Mouse (Mus musculus): ENCODE measurements around the gene Gm20388.

The Gm20388 gene

DNA sequence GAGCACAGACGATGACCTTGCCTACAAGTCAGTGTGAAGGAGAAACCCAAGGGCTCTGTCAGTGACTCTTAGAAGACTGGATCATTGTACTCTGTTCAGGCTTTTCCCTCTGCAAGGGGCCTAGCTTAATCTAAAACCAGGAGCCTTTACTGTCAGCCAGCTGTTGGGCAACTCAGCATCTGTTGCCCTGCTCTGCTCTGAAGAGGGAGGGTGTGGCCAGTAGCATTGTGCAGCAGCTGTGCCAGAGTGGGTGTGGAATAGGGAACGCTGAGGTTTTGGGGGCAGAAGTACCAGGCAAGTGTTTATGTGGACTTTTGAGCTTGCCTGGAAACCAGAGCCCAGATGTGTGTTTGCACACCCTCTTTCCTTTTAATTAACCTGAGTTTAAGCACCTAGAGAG is 2111.1 kb downstream of the Gm20388 start:
- DNase-seq (ENCODE audit: extremely low spot score, low spot score) = no peak

- no peak for DNase-seq (ENCODE audit: extremely low spot score, low spot score)
These were observed 2111.6 kb downstream of the Gm20388 start for GRCm38 (mm10) chr8:122022274-122022673.

- no peak for DNase-seq (ENCODE audit: extremely low spot score, low spot score)
These were observed 2112.1 kb downstream of the Gm20388 start for GRCm38 (mm10) chr8:122022705-122023104.

DNA sequence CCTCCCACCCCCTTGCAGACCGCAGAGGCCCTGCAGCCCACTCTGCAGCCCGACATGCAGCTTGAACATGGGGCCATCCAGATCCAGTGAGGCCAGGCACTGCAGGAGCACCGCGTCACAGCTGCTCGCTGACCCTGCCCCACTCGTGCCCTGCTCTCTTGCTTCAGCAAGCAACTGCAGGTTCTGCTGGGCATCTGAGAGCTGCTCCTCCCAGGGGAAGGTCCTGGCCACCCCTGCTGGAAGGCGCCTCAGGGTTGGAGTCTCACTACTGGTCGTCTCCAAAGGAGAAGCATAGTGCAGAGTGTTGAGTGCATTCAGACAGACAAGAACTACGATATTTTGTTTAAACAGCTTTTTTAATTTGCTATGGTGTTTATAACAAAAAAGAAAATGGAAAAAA is 2114.9 kb downstream of the Gm20388 start:
- DNase-seq (ENCODE audit: extremely low spot score, low spot score) = no peak

- DNase-seq (ENCODE audit: extremely low spot score, low spot score) = no peak
These were observed 2117.5 kb downstream of the Gm20388 start for GRCm38 (mm10) chr8:122028116-122028515.

GRCm38 (mm10) chr8:122030965-122031364 is 2120.3 kb downstream of the Gm20388 start:
- no peak for DNase-seq (ENCODE audit: extremely low spot score, low spot score)

DNA sequence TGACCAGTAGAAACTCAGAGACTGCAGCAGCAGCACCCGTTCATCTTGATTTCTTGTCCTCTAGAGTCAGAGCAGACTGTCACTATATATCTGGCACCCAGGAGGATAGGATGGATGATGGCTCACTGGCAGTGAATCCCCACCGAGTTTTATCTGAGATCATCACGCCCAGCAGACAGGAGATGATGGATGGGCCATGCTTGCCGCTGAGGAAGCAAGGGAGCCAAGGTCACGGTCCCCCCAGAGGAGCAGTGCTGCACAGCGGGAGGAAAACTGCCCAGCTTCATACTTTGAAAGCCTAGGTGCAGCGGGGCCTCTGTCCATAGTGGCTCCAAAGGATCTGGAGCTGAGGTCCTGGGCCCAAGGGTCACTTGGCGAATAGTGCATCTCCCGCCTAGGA is 2122.1 kb downstream of the Gm20388 start:
- DNase-seq (ENCODE audit: extremely low spot score, low spot score) = peak; percentile 41

DNA sequence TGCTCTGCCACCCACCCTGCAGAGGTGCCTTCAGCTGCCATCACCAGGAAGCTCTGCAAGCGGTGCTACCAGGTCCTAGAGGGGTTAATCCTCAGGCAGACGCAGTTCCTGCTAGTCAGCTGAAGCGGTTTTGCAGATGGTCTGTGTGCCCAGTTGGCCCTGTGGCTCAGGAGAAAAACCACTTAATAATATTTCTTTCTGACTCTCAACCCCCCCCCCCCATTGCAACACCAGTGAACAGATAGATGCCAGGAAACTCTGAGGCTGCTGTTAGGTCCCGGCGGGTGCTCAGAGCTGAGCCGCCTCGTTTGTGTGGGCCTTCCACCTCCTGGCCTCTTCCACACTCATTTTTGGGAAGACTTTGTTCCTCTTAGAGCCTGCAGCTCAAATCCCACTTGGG is 2124.9 kb downstream of the Gm20388 start:
- DNase-seq (ENCODE audit: extremely low spot score, low spot score) = no peak

DNA sequence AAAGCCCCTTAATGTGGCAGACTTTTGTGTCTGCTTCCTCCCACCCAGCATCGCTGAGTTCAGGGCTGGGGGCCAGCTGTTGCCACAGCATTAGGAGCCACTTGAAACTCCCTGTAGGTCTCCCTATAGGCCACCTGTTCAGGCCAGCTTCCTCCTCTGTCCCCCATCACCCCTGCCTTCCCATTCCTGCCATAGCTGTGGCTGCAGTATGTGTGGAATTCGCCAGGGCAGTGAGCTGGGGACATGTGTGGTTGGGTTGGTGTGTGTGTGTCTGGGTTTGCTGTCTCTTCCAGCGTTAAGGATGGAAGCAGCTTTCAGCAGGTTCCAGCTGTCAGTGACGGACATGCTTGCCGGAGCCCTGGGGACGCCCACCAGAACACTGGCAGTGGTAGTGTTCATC is 2125.7 kb downstream of the Gm20388 start:
- no peak for DNase-seq (ENCODE audit: extremely low spot score, low spot score)

GRCm38 (mm10) chr8:122037279-122037678 is 2126.6 kb downstream of the Gm20388 start:
- no peak for DNase-seq (ENCODE audit: extremely low spot score, low spot score)

- DNase-seq (ENCODE audit: extremely low spot score, low spot score) = no peak
These were observed 2127.4 kb downstream of the Gm20388 start for GRCm38 (mm10) chr8:122038076-122038475.

DNA sequence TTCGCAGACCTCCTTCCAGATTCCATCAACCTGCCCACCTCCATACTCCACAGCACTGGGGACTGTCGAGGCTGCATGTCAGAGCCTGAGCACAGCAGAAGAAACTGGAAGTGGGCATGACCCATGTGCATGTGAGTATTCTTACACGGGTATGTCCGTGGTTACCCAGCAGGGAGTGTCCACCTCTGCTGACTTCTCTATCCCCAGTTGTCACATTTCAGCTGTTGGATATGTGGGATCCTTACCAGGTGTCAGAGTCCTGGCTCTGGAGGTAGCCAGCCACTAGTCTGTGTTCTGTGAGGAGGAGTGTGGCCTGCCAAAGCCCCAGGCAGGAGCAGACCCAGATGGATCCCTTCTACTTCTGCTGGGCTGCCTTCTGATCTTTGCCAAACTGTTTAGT is 2128.8 kb downstream of the Gm20388 start:
- no peak for DNase-seq (ENCODE audit: extremely low spot score, low spot score)

DNA sequence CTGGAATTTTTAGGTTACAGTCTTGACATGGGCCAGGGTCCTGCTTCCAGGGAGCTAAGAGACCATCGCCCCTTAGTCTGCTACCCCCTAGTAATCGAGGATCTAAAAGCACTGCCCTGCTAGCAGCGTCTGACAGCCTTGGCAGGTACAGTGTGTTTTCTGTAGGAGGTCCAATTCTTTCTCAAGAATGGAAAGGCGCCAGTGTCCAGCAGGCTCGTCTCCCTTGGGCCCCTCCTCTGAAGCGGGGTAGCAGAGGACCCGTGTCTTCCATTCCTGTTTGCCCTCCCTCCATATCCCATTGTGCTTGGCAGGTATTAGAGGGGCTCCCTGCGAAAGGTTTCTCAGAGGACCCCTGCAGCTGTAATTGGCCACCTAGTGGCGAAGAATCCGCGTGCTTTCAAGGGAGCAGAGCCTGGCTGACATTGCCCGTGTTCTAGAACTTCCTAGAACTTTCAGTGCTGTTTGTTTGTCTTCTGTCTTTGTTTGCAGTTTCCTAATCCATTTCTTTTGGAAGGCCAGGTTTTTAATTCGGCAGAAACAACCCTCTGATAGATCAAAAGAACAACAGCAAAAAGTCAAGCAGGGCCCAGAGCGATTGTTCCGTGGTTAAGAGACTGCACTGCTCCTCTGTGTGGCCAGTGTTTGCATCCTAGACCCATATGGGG is 2136.7 kb downstream of the Gm20388 start:
- DNase-seq (ENCODE audit: extremely low spot score, low spot score) = no peak

- no peak for DNase-seq (ENCODE audit: extremely low spot score, low spot score)
These were observed 2138.6 kb downstream of the Gm20388 start for GRCm38 (mm10) chr8:122049266-122049665.

- DNase-seq (ENCODE audit: extremely low spot score, low spot score) = no peak
These were observed 2139.3 kb downstream of the Gm20388 start for GRCm38 (mm10) chr8:122049923-122050322.

DNA sequence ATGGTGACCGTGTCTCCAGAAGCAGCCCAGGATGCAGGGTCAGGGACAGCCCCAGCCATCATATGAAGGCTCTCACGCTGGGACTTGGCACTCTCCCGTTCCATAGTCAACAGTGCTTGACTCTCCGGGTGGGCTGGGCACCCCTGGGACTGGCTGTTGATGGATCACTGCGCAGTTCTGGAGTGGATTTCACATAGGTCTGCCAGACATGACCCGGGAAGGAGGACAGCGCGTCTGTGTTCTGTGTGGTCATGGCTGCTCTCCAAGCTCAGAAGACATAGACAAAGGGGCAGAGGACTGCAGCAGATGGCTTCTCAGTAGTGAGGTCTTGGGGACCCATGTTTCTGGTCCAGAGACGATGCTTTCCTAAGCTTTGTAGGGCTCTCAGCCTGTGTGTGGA is 2140.0 kb downstream of the Gm20388 start:
- DNase-seq (ENCODE audit: extremely low spot score, low spot score) = no peak

DNA sequence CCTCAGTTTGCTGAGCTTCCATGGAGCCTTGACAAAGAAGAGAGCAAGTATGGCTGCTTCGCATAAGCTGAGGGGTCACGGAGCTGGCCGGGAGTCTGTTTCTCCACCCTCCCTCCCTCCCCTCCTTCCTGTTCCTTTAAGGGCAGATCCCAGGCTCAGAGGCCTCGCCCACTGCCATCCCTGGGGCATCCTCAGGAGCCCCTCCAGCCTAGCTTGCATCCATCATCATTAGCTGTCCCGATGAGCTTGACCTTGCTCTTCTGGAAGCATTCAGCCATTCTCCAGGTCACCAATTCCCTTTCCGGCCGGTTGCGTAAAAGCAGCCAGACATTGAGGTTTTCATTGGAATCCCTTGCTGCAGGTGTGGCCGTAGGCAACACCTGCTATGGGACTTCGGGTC is 2144.7 kb downstream of the Gm20388 start:
- DNase-seq (ENCODE audit: extremely low spot score, low spot score) = peak; percentile 42

DNA sequence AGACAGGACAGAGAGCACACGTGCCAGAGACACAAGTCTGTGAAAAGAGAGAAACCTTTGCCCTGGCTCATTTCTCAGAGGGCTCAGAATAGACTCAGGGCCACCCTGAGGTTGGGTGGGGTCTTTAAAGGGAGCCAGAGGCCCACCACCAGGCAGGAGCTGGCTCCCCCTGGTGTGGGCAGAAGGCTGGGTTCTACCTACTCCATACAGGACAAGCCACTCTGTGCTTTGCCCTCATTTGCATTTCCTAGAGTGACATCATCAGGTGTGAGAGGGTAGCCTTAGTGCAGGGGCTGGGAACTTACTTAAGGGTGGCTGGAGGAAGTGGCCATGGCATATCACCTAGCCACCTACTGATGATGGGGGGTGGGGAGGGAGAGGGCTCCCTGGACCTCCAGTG is 2145.5 kb downstream of the Gm20388 start:
- no peak for DNase-seq (ENCODE audit: extremely low spot score, low spot score)

DNA sequence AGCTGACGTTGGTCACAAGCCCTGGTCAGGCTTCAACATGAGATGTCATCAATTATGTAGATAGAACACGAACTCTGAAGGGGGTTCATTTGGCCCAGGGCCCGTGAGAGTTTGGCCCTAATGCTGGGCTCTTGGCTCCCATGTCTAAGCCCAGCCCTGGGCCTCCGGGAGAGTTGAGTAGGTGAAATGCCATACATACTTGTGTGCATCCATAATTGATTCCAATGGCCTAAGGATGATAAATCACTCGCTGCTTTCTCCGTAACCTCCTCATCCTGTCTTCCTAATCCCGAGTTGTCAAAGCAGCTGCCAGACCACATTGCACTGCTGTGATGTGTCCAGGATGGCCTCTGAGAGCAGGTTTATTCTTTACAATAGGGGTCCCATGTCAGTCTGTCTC is 2146.2 kb downstream of the Gm20388 start:
- DNase-seq (ENCODE audit: extremely low spot score, low spot score) = no peak

DNA sequence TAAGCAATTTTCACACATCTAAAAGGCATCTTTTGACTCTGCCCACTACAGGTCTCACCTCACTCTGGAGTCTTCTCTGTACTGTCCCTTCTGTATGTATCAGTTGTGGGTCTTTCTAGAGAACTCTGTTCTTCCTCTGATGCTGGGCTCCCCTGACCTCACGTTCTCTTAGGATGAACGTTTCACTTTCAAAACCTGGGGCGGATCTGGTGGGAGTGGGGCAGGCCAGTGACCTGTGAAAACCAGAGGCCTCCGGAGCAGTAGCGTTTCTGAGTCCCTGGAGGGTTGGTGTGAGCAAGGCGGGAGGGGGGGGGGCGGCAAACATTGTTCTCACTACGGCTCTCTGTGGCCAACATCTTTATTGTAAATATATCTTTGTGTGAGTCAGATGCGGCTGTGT is 2147.9 kb downstream of the Gm20388 start:
- no peak for DNase-seq (ENCODE audit: extremely low spot score, low spot score)

DNA sequence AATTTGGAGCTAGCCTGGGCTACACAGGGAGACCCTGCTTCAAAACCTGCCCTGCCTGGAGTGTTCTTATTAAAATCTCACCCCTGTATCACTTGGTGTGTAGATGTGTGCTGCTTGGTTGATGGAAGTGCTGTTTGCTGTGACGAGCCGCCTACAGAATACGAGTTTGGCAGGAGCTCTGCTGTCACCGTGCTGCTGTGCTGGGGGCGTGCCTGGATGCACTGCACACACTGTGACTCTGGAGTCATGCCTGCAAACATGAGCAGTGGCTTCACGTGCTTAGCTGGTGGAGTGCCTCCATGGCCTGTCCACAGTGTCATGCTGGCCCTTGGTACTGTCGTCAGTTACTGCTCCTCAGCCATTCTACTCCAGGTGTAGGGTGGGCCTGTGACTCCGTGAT is 2148.3 kb downstream of the Gm20388 start:
- DNase-seq (ENCODE audit: extremely low spot score, low spot score) = no peak

DNA sequence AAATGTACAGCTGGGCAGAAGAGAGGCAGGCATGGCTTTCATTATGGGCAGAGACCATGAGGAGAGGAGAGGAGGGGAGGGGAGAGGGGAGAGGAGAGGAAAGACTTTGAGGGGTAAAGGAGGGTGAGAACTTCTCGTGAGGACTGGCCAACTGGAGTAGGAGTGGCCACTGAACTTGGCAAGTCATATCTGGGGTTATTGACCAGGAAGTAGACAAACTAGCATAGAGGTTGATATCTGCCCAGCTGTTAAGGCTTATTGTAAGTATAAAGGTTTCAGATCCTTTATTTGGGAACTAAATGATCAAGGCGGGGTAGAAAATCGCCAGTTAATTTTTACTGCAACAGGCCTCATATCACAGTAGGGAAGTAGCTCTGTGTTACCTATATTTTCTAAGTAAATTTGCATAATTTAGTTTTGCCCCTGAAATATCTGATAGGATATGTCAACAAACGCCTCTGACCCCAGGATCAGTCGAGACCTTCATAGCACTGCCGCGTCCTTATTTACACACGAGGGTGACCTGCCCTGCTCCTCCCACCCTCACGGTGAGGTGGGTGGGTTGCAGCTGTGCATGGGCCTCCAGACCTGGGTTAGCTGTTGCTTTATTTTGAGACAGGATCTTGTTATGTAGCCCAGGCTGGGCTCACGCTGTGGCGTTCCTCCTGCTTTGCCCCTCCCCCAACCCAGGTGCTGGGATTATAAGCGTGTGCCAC is 2152.0 kb downstream of the Gm20388 start:
- no peak for DNase-seq (ENCODE audit: extremely low spot score, low spot score)

- no peak for DNase-seq (ENCODE audit: extremely low spot score, low spot score)
These were observed 2153.7 kb downstream of the Gm20388 start for GRCm38 (mm10) chr8:122064353-122064752.
